Mouse (Mus musculus): ENCODE measurements around the gene 4930519G04Rik.

- TF ChIP-seq CTCF (IDR thresholded peaks at IDR 0.05; ENCODE audit: extremely low read depth, insufficient read depth, low read length): no peak
- TF ChIP-seq POLR2A (IDR thresholded peaks at IDR 0.05; ENCODE audit: extremely low read depth, insufficient read depth, low read length): no peak
Measured at GRCm38 (mm10) chr5:114896688-114897373, 43.4 kb downstream of the 4930519G04Rik start, which contains the start of gene Oasl2.
